Mouse (Mus musculus): Measurements from ENCODE around the gene Dhx8. TPM values are rescaled to one million over a fixed set of nuclear protein-coding genes. Genes with fewer than 3 reads are reported as not detected.
A peak's percentile ranks its signal among the peaks of the same experiment; 100 is the strongest.

The Dhx8 gene
- polyA plus RNA-seq, 1 experiment, result 23.0 TPM

DNA sequence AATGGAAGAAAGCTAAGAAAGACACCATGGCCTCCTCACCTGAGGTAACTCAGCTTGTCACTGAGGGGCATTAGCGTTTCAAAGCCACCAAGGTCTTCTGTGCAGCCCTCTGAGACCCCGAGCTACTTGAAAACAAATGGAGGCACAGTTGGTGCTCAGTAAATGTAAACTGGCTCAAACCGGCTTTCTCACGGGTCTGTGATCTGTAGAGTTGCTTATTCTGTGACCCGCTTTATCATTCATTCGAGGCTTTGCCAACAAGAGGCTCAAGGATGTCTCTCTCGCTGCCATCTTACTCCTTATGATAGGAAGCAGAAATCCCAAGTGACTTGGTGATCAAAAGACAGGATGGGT lies 53.1 kb downstream of the Dhx8 start:
- Histone ChIP-seq H3K4me3 (ENCODE audit: insufficient read depth, low read length) (peak overlapping the region; percentile 47; the same call in 1 of the 2 replicates), H3K4me1 (ENCODE audit: control insufficient read depth, insufficient read depth, low read length) (no peaks in the 10 kb centered on the region), H3K27ac (ENCODE audit: insufficient read depth, low read length) (no peak overlapping the region)
- TF ChIP-seq POLR2A (IDR thresholded peaks at IDR 0.05; ENCODE audit: extremely low read depth, insufficient read depth, low read length), result no peak
- TF ChIP-seq CTCF (IDR thresholded peaks at IDR 0.05; ENCODE audit: extremely low read depth, insufficient read depth, low read length), result no peak

- Histone ChIP-seq H3K4me3 (ENCODE audit: insufficient read depth, low read length) (no peak overlapping the region), H3K27ac (ENCODE audit: insufficient read depth, low read length) (no peak overlapping the region), H3K4me1 (ENCODE audit: control insufficient read depth, insufficient read depth, low read length) (no peaks in the 10 kb centered on the region)
- TF ChIP-seq POLR2A (IDR thresholded peaks at IDR 0.05; ENCODE audit: extremely low read depth, insufficient read depth, low read length), result no peak
These were observed 53.9 kb downstream of the Dhx8 start for GRCm38 (mm10) chr11:101786651-101787050.

DNA sequence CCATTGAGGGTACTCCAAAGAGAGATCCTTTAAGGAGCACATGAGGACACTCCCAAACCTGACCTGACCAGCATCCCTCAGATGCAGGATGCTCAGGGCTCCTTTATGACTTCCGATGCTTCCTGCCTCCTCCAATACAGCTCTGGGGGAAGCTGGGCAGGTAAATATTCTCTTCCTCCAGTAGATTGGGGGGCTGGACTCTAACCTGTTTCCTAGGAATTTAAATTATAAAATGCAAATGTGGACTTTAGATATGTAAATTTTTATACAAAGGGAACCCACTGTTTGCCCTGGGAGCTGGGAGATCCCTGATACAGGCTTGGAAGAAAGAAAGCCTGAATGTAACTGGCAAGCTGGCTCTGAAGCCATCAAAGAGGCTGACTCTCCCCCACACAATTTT lies 54.7 kb downstream of the Dhx8 start:
- no peak overlapping the region for H3K27ac ChIP-seq (ENCODE audit: insufficient read depth, low read length)

DNA sequence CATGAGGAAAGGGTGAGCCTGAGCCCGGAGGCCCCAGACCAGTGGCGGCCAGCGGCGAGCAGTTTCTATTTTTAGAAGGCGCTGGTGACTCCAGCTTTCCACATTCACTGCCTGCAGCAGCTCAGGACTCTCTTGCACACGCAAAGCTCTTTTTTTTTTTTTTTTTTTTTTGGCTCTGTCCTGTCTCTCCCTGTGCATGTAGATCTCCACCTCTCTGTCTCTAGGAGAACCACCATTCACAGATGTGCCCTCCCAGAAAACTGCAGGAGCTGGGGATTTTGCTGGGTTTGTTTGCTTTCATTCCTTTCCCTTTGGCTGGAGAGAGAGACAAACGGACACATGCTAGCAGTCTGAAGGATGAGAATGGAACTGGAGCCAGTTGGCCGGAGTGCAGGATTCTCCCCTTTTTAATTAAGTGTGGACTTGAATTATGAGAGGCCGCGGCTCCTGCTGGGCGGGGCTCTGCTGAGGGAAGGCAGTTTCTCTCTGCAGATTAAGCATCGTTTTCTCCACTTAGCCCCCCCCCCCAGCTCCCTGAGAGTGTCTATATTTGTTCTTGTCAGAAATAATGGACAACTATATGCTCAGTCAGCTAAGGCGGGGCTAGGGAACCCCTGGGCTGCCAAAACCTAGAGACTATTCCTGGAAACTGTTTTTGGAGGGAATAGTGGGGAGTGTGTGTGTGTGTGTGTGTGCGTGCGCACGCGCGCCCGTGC lies 58.2 kb downstream of the Dhx8 start:
- no peak for TF ChIP-seq CTCF (IDR thresholded peaks at IDR 0.05; ENCODE audit: extremely low read depth, insufficient read depth, low read length)
- no peak for TF ChIP-seq POLR2A (IDR thresholded peaks at IDR 0.05; ENCODE audit: extremely low read depth, insufficient read depth, low read length)
- H3K4me1 ChIP-seq (ENCODE audit: control insufficient read depth, insufficient read depth, low read length), result no peaks in the 10 kb centered on the region
- no peak overlapping the region for H3K4me3 ChIP-seq (ENCODE audit: insufficient read depth, low read length)
- no peak overlapping the region for H3K27ac ChIP-seq (ENCODE audit: insufficient read depth, low read length)

More for the DNA sequence above, 54.7 kb downstream of the Dhx8 start:
- TF ChIP-seq POLR2A (IDR thresholded peaks at IDR 0.05; ENCODE audit: extremely low read depth, insufficient read depth, low read length) (no peak), CTCF (IDR thresholded peaks at IDR 0.05; ENCODE audit: extremely low read depth, insufficient read depth, low read length) (no peak)
- no peaks in the 10 kb centered on the region for H3K4me1 ChIP-seq (ENCODE audit: control insufficient read depth, insufficient read depth, low read length)
- H3K4me3 ChIP-seq (ENCODE audit: insufficient read depth, low read length), result no peak overlapping the region

GRCm38 (mm10) chr11:101797355-101797754 lies 64.6 kb downstream of the Dhx8 start:
- Histone ChIP-seq H3K4me3 (ENCODE audit: insufficient read depth, low read length) (no peak overlapping the region), H3K4me1 (ENCODE audit: control insufficient read depth, insufficient read depth, low read length) (no peaks in the 10 kb centered on the region), H3K27ac (ENCODE audit: insufficient read depth, low read length) (no peak overlapping the region)
- TF ChIP-seq CTCF (IDR thresholded peaks at IDR 0.05; ENCODE audit: extremely low read depth, insufficient read depth, low read length), result no peak
- no peak for TF ChIP-seq POLR2A (IDR thresholded peaks at IDR 0.05; ENCODE audit: extremely low read depth, insufficient read depth, low read length)

GRCm38 (mm10) chr11:101798083-101798482 lies 65.4 kb downstream of the Dhx8 start:
- TF ChIP-seq POLR2A (IDR thresholded peaks at IDR 0.05; ENCODE audit: extremely low read depth, insufficient read depth, low read length) (no peak), CTCF (IDR thresholded peaks at IDR 0.05; ENCODE audit: extremely low read depth, insufficient read depth, low read length) (no peak)
- no peaks in the 10 kb centered on the region for H3K4me1 ChIP-seq (ENCODE audit: control insufficient read depth, insufficient read depth, low read length)
- no peak overlapping the region for H3K27ac ChIP-seq (ENCODE audit: insufficient read depth, low read length)
- H3K4me3 ChIP-seq (ENCODE audit: insufficient read depth, low read length), result no peak overlapping the region

DNA sequence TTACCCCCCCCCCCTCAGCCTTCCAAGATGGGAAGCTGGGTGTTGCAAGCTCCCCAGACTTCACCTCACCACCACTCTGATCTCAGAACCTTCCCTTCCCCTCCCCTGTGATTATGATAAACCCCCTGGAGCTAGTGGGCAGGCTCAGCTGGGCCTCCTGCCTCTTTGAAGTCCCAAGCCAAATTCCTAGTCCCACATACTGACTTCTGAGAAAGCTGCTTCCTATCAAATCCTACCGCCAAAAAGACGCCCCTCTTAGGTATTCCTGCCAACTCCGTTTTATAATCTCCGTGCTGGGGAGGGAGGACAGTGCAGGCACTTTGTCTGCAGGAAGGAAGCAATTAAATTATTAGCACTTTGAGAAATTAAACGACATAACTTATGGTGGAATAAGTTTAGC lies 68.7 kb downstream of the Dhx8 start:
- Histone ChIP-seq H3K27ac (ENCODE audit: insufficient read depth, low read length) (no peak overlapping the region), H3K4me1 (ENCODE audit: control insufficient read depth, insufficient read depth, low read length) (no peaks in the 10 kb centered on the region), H3K4me3 (ENCODE audit: insufficient read depth, low read length) (no peak overlapping the region)
- no peak for TF ChIP-seq POLR2A (IDR thresholded peaks at IDR 0.05; ENCODE audit: extremely low read depth, insufficient read depth, low read length)
- TF ChIP-seq CTCF (IDR thresholded peaks at IDR 0.05; ENCODE audit: extremely low read depth, insufficient read depth, low read length), result no peak

DNA sequence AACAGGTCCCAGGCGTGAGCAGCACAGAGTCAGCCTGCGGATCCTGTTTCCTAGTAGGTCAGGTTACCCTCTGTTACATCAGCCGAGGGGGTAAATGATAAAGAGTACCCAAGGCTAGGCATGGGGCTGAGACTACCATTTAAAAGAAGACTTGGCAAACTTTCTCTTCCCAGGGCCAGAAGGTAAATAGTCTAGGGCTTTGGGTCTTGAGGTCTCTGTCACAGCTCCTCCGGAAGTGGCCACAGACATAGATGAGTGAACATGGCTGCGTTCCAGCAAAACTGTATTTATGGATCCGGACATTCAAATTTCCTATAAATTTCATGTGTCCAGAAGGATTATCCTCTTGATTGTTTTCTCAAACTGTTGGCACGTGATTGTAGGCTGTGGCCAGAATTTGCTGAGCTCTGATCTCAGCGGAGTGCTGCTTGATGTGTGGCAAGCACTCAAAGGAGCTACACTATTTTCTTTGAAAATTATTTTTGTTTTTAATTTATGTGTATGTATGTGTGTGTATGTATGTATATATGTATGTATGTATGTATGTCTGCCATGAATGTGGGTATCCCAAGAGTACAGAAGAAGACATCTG lies 72.5 kb downstream of the Dhx8 start:
- TF ChIP-seq POLR2A (IDR thresholded peaks at IDR 0.05; ENCODE audit: extremely low read depth, insufficient read depth, low read length) (no peak), CTCF (IDR thresholded peaks at IDR 0.05; ENCODE audit: extremely low read depth, insufficient read depth, low read length) (no peak)
- Histone ChIP-seq H3K4me3 (ENCODE audit: insufficient read depth, low read length) (no peak overlapping the region), H3K4me1 (ENCODE audit: control insufficient read depth, insufficient read depth, low read length) (no peaks in the 10 kb centered on the region), H3K27ac (ENCODE audit: insufficient read depth, low read length) (no peak overlapping the region)

- no peak overlapping the region for H3K27ac ChIP-seq (ENCODE audit: insufficient read depth, low read length)
- H3K4me1 ChIP-seq (ENCODE audit: control insufficient read depth, insufficient read depth, low read length), result no peaks in the 10 kb centered on the region; the same call in 1 of the 2 replicates
- TF ChIP-seq POLR2A (IDR thresholded peaks at IDR 0.05; ENCODE audit: extremely low read depth, insufficient read depth, low read length) (no peak), CTCF (IDR thresholded peaks at IDR 0.05; ENCODE audit: extremely low read depth, insufficient read depth, low read length) (no peak)
- no peak overlapping the region for H3K4me3 ChIP-seq (ENCODE audit: insufficient read depth, low read length)
These were observed 74.0 kb downstream of the Dhx8 start for GRCm38 (mm10) chr11:101806741-101807140.

- no peak for TF ChIP-seq POLR2A (IDR thresholded peaks at IDR 0.05; ENCODE audit: extremely low read depth, insufficient read depth, low read length)
- TF ChIP-seq CTCF (IDR thresholded peaks at IDR 0.05; ENCODE audit: extremely low read depth, insufficient read depth, low read length), result no peak
- Histone ChIP-seq H3K27ac (ENCODE audit: insufficient read depth, low read length) (no peak overlapping the region), H3K4me3 (ENCODE audit: insufficient read depth, low read length) (no peak overlapping the region), H3K4me1 (ENCODE audit: control insufficient read depth, insufficient read depth, low read length) (no peaks in the 10 kb centered on the region; the same call in 1 of the 2 replicates)
These were observed 74.5 kb downstream of the Dhx8 start for GRCm38 (mm10) chr11:101807266-101807665.

Measured in cortical plate, adult 2 months (tissue).